ENCODE assay signal across 8 mouse cellular contexts in genomic region chr5:30927945-30928529, GRCm38 (mm10). TPM values are rescaled to one million over a fixed set of nuclear protein-coding genes. Genes with fewer than 3 reads are reported as not detected.
DNase-seq lines count a peak whose midpoint lies in the region; ATAC-seq and TF ChIP-seq lines count a peak whose summit lies in the region.

No protein-coding gene starts in this region.

- H3K36me3 ChIP-seq in MEL (ENCODE audit: control insufficient read depth in 1 of 2, insufficient read depth in 2 of 2, low read length in 2 of 2): peaks cover 0 to 2% of the 10 kb centered on the region in 2 experiments; a peak in 1 of 4 replicates
- no peaks in the 10 kb centered on the region for H3K36me3 ChIP-seq in forebrain, embryonic 11.5 days (ENCODE audit: control insufficient read depth, insufficient read depth, low read length)
- H3K36me3 ChIP-seq in kidney, embryonic 16.5 days (ENCODE audit: insufficient read depth, low read length): no peaks in the 10 kb centered on the region
- no peaks in the 10 kb centered on the region for H3K36me3 ChIP-seq in midbrain, embryonic 14.5 days (ENCODE audit: control insufficient read depth, insufficient read depth, low read length)

- DNase-seq in frontal cortex, postnatal 25 days (ENCODE audit: low spot score in 2 of 2): no peak
- DNase-seq in MEL (ENCODE audit: low read depth, low spot score): peak; percentile 41
- DNase-seq in forebrain, embryonic 11.5 days (ENCODE audit: low spot score): no peak
- peak; percentile 80 for DNase-seq in midbrain, embryonic 14.5 days
- DNase-seq in thymus, postnatal 4 days: no peak
- no peak for DNase-seq in ovary, postnatal 36 days (ENCODE audit: low spot score)

- no peak overlapping the region for H3K4me3 ChIP-seq in MEL (ENCODE audit: control insufficient read depth in 1 of 2, insufficient read depth in 1 of 2, low read depth in 2 of 2, low read length in 2 of 2)
- H3K4me3 ChIP-seq in forebrain, embryonic 11.5 days (ENCODE audit: low read depth, low read length): no peak overlapping the region
- no peak overlapping the region for H3K4me3 ChIP-seq in kidney, embryonic 16.5 days (ENCODE audit: low read length)
- no peak overlapping the region for H3K4me3 ChIP-seq in midbrain, embryonic 14.5 days (replicated peaks; ENCODE audit: low read depth, low read length)

- TF ChIP-seq EP300 in MEL (IDR thresholded peaks at IDR 0.05; ENCODE audit: low read depth in 1 of 2, low read length in 2 of 2): no peak

- peak; percentile 90 for ATAC-seq in frontal cortex, adult (ENCODE audit: low TSS enrichment)
- ATAC-seq in forebrain, embryonic 11.5 days (replicated peaks; ENCODE audit: low FRiP score): 0 out of 2 replicates have a peak, but pooled peaks have one; percentile 53
- peak; percentile 43; the same call in 1 of the 2 replicates for ATAC-seq in kidney, embryonic 16.5 days (ENCODE audit: low FRiP score, low TSS enrichment)
- peak; percentile 43; the same call in 1 of the 2 replicates for ATAC-seq in midbrain, embryonic 14.5 days (ENCODE audit: low FRiP score, low TSS enrichment)

- peaks cover 0 to 7% of the 10 kb centered on the region in 2 experiments; a peak in 1 of 4 replicates for H3K4me1 ChIP-seq in MEL (ENCODE audit: control insufficient read depth in 1 of 2, insufficient read depth in 2 of 2, low read length in 2 of 2)
- no peaks in the 10 kb centered on the region for H3K4me1 ChIP-seq in forebrain, embryonic 11.5 days (replicated peaks; ENCODE audit: control insufficient read depth, insufficient read depth, low read length)
- peaks cover 4% of the 10 kb centered on the region; the same call in 1 of the 2 replicates for H3K4me1 ChIP-seq in kidney, embryonic 16.5 days (ENCODE audit: insufficient read depth, low read length)
- H3K4me1 ChIP-seq in midbrain, embryonic 14.5 days (ENCODE audit: control insufficient read depth, insufficient read depth, low read length): peaks cover 6% of the 10 kb centered on the region; the same call in 1 of the 2 replicates

- H3K4me2 ChIP-seq in forebrain, embryonic 11.5 days (ENCODE audit: low read depth, low read length, severe bottlenecking): peak overlapping the region; percentile 27; the same call in 1 of the 2 replicates
- H3K4me2 ChIP-seq in kidney, embryonic 16.5 days (replicated peaks; ENCODE audit: low read depth, low read length): peak overlapping the region; percentile 41; the same call in 1 of the 2 replicates
- H3K4me2 ChIP-seq in midbrain, embryonic 14.5 days (ENCODE audit: low read length): peak overlapping the region; percentile 43

- TF ChIP-seq RAD21 in MEL (IDR thresholded peaks at IDR 0.05; ENCODE audit: low read depth, low read length): no peak

- H3K27me3 ChIP-seq in MEL (ENCODE audit: control insufficient read depth in 1 of 2, insufficient read depth in 2 of 2, low read length in 2 of 2): no peaks in the 10 kb centered on the region
- no peaks in the 10 kb centered on the region for H3K27me3 ChIP-seq in forebrain, embryonic 11.5 days (ENCODE audit: control insufficient read depth, insufficient read depth, low read length)
- no peaks in the 10 kb centered on the region for H3K27me3 ChIP-seq in kidney, embryonic 16.5 days (ENCODE audit: insufficient read depth, low read length)
- H3K27me3 ChIP-seq in midbrain, embryonic 14.5 days (ENCODE audit: control insufficient read depth, insufficient read depth, low read length): no peaks in the 10 kb centered on the region

- H3K27ac ChIP-seq in MEL (ENCODE audit: control insufficient read depth, low read depth, low read length): no peak overlapping the region
- H3K27ac ChIP-seq in forebrain, embryonic 11.5 days (ENCODE audit: low read depth, low read length): no peak overlapping the region
- H3K27ac ChIP-seq in kidney, embryonic 16.5 days (ENCODE audit: low read length): no peak overlapping the region
- H3K27ac ChIP-seq in midbrain, embryonic 14.5 days (replicated peaks; ENCODE audit: low read depth, low read length): no peak overlapping the region

- H3K9ac ChIP-seq in MEL (ENCODE audit: control insufficient read depth, low read depth, low read length, poor library complexity, severe bottlenecking): no peak overlapping the region
- no peak overlapping the region for H3K9ac ChIP-seq in forebrain, embryonic 11.5 days (ENCODE audit: low read length)
- H3K9ac ChIP-seq in kidney, embryonic 16.5 days (replicated peaks; ENCODE audit: low read length): 0 out of 2 replicates have a peak overlapping the region, but pooled peaks have one; percentile 27
- H3K9ac ChIP-seq in midbrain, embryonic 14.5 days (replicated peaks; ENCODE audit: low read length): no peak overlapping the region

- H3K9me3 ChIP-seq in MEL (replicated peaks; ENCODE audit: insufficient read depth, low read length): no peaks in the 10 kb centered on the region
- no peaks in the 10 kb centered on the region for H3K9me3 ChIP-seq in forebrain, embryonic 11.5 days (ENCODE audit: control insufficient read depth, low read length)
- no peaks in the 10 kb centered on the region for H3K9me3 ChIP-seq in kidney, embryonic 16.5 days (ENCODE audit: low read length)
- H3K9me3 ChIP-seq in midbrain, embryonic 14.5 days (ENCODE audit: control insufficient read depth, low read length): no peaks in the 10 kb centered on the region

- WGBS in forebrain, embryonic 11.5 days: 45% methylated on average over 7 of the region's 7 CpGs
- 43% methylated on average over 7 of the region's 7 CpGs for WGBS in kidney, embryonic 16.5 days
- WGBS in midbrain, embryonic 14.5 days: 41% methylated on average over 7 of the region's 7 CpGs

- no peak for TF ChIP-seq CTCF in MEL (IDR thresholded peaks at IDR 0.05 in 2 of 3, conservative IDR thresholded peaks at IDR 0.05 in 1 of 3; ENCODE audit: control insufficient read depth in 1 of 3, insufficient read depth in 1 of 3, low read depth in 2 of 3, low read length in 3 of 3, poor library complexity in 1 of 3, severe bottlenecking in 1 of 3)

- peaks cover 2% of the 10 kb centered on the region; the same call in 1 of the 2 replicates for H3K79me2 ChIP-seq in MEL (ENCODE audit: control insufficient read depth, insufficient read depth, low read length, poor library complexity)

- TF ChIP-seq POLR2A in MEL (IDR thresholded peaks at IDR 0.05; ENCODE audit: control insufficient read depth in 1 of 2, insufficient read depth in 1 of 2, low read depth in 1 of 2, low read length in 2 of 2, poor library complexity in 1 of 2): no peak

TF ChIP-seq in MEL, 35 proteins besides CTCF, POLR2A, EP300 and RAD21 (continues in another document):
- TF ChIP-seq ZC3H11A (IDR thresholded peaks at IDR 0.05; ENCODE audit: low read depth, low read length): no peak
- no peak for TF ChIP-seq NELFE (IDR thresholded peaks at IDR 0.05; ENCODE audit: low read depth, low read length)
- no peak for TF ChIP-seq MYB (IDR thresholded peaks at IDR 0.05; ENCODE audit: low read depth, low read length)
- no peak for TF ChIP-seq ZKSCAN1 (IDR thresholded peaks at IDR 0.05; ENCODE audit: low read depth, low read length)
- TF ChIP-seq TAL1 (IDR thresholded peaks at IDR 0.05; ENCODE audit: low read length): no peak
- no peak for TF ChIP-seq MAFK (IDR thresholded peaks at IDR 0.05; ENCODE audit: borderline replicate concordance, low read depth, low read length)
- no peak for TF ChIP-seq USF1 (IDR thresholded peaks at IDR 0.05; ENCODE audit: low read depth, low read length)
- no peak for TF ChIP-seq POLR2AphosphoS2 (IDR thresholded peaks at IDR 0.05; ENCODE audit: low read length)
- no peak for TF ChIP-seq ZNF384 (IDR thresholded peaks at IDR 0.05; ENCODE audit: low read depth, low read length)

RNA-seq across cellular contexts. Expression of gene Khk, which starts 6.8 kb away (rescaled TPM):
- 268 and 308 TPM in 2 replicates for total RNA-seq in MEL (2012; rRNA removed)
- polyA plus RNA-seq in MEL (2012; ENCODE audit: insufficient read depth in 1 of 2, insufficient read length in 2 of 2, low read depth in 1 of 2, low replicate concordance in 2 of 2, missing spikeins in 1 of 2): 100 to 1,000 TPM in 1 of 2 experiments, not detected in 1; 461 TPM
- 6.9 and 7.1 TPM in 2 replicates for polyA plus RNA-seq in forebrain, embryonic 11.5 days (2014; fragmentation: Nextera tagmentation; extraction: Ambion mirVana)
- 38.8 and 41.4 TPM in 2 replicates for polyA plus RNA-seq in kidney, embryonic 16.5 days (2015; fragmentation: Nextera tagmentation; extraction: Ambion mirVana)
- 7.0 and 7.4 TPM in 2 replicates for polyA plus RNA-seq in midbrain, embryonic 14.5 days (2014; fragmentation: Nextera tagmentation; extraction: Ambion mirVana)

RNA-seq across cellular contexts. Expression of gene Emilin1, which starts 14.8 kb away (rescaled TPM):
- total RNA-seq in MEL (2012; rRNA removed): 1.3 and 1.5 TPM in 2 replicates
- polyA plus RNA-seq in MEL (2012; ENCODE audit: insufficient read depth in 1 of 2, insufficient read length in 2 of 2, low read depth in 1 of 2, low replicate concordance in 2 of 2, missing spikeins in 1 of 2): 1 to 10 TPM in 1 of 2 experiments, not detected in 1; 2.0 TPM
- polyA plus RNA-seq in forebrain, embryonic 11.5 days (2014; fragmentation: Nextera tagmentation; extraction: Ambion mirVana): 44.6 and 44.7 TPM in 2 replicates
- 335 and 366 TPM in 2 replicates for polyA plus RNA-seq in kidney, embryonic 16.5 days (2015; fragmentation: Nextera tagmentation; extraction: Ambion mirVana)
- polyA plus RNA-seq in midbrain, embryonic 14.5 days (2014; fragmentation: Nextera tagmentation; extraction: Ambion mirVana): 3.7 and 11.2 TPM in 2 replicates

RNA-seq across cellular contexts. Expression of gene Cgref1, which starts 17.4 kb away (rescaled TPM):
- total RNA-seq in MEL (2012; rRNA removed): not detected in 2 replicates
- 1 to 10 TPM in 1 of 2 experiments, not detected in 1; 1.4 TPM for polyA plus RNA-seq in MEL (2012; ENCODE audit: insufficient read depth in 1 of 2, insufficient read length in 2 of 2, low read depth in 1 of 2, low replicate concordance in 2 of 2, missing spikeins in 1 of 2)
- polyA plus RNA-seq in forebrain, embryonic 11.5 days (2014; fragmentation: Nextera tagmentation; extraction: Ambion mirVana): 6.4 and 6.8 TPM in 2 replicates
- 17.9 and 20.3 TPM in 2 replicates for polyA plus RNA-seq in kidney, embryonic 16.5 days (2015; fragmentation: Nextera tagmentation; extraction: Ambion mirVana)
- 43.0 and 55.3 TPM in 2 replicates for polyA plus RNA-seq in midbrain, embryonic 14.5 days (2014; fragmentation: Nextera tagmentation; extraction: Ambion mirVana)

RNA-seq across cellular contexts. Expression of gene Ost4, which starts 20.4 kb away (rescaled TPM):
- total RNA-seq in MEL (2012; rRNA removed): 296 and 321 TPM in 2 replicates
- polyA plus RNA-seq in MEL (2012; ENCODE audit: insufficient read depth in 1 of 2, insufficient read length in 2 of 2, low read depth in 1 of 2, low replicate concordance in 2 of 2, missing spikeins in 1 of 2): 100 to 1,000 TPM; 220 to 478 TPM
- 339 and 356 TPM in 2 replicates for polyA plus RNA-seq in forebrain, embryonic 11.5 days (2014; fragmentation: Nextera tagmentation; extraction: Ambion mirVana)
- polyA plus RNA-seq in kidney, embryonic 16.5 days (2015; fragmentation: Nextera tagmentation; extraction: Ambion mirVana): 457 and 467 TPM in 2 replicates
- 246 and 266 TPM in 2 replicates for polyA plus RNA-seq in midbrain, embryonic 14.5 days (2014; fragmentation: Nextera tagmentation; extraction: Ambion mirVana)

RNA-seq across cellular contexts. Expression of gene Preb, which starts 32.1 kb away (rescaled TPM):
- total RNA-seq in MEL (2012; rRNA removed): 141 and 143 TPM in 2 replicates
- polyA plus RNA-seq in MEL (2012; ENCODE audit: insufficient read depth in 1 of 2, insufficient read length in 2 of 2, low read depth in 1 of 2, low replicate concordance in 2 of 2, missing spikeins in 1 of 2): 100 to 1,000 TPM in 1 of 2 experiments, not detected in 1; 247 TPM
- 106 and 114 TPM in 2 replicates for polyA plus RNA-seq in forebrain, embryonic 11.5 days (2014; fragmentation: Nextera tagmentation; extraction: Ambion mirVana)
- polyA plus RNA-seq in kidney, embryonic 16.5 days (2015; fragmentation: Nextera tagmentation; extraction: Ambion mirVana): 172 TPM in 2 replicates
- 82.6 and 94.7 TPM in 2 replicates for polyA plus RNA-seq in midbrain, embryonic 14.5 days (2014; fragmentation: Nextera tagmentation; extraction: Ambion mirVana)

Comparison
In these comparisons a context has a peak if more than half of its experiments do, and no peak if none do; other contexts are left out.
1. DNase-seq: peak in MEL (single experiment) and midbrain, embryonic 14.5 days (single experiment); none in frontal cortex, postnatal 25 days (0 of 2), forebrain, embryonic 11.5 days (single experiment), thymus, postnatal 4 days (single experiment) and ovary, postnatal 36 days (single experiment).
2. Peak in every context shown above with its lines, with median percentiles within 50 percentile points of each other: ATAC-seq and H3K4me2 ChIP-seq.